Comparison of ENCODE assay signal across 20 mouse cellular contexts in the genomic region with DNA sequence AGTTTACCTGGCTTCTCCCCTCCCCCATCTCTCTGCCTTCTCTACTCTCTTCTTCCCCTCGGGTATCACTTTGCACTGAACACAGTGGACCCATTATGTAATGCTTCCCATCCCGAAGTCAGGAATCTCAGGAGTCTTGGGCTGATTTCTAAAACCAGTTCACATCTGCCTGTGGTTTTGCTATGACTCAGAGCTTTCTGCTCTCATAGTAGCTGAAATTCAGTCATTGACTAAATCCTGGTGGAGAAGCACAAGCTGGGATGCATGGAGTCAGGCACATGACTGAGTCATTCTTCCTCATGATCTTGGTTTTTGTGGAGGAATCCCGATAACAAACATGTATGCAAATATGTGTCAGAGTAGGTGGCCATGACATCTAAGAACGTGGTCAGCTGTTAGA. TPM values are rescaled to one million over a fixed set of nuclear protein-coding genes. Genes with fewer than 3 reads are reported as not detected.
A peak's percentile ranks its signal among the peaks of the same experiment; 100 is the strongest.
DNase-seq lines count a peak whose midpoint lies in the region; ATAC-seq lines count a peak whose summit lies in the region.
"Had no signal": no experiment of that assay in that cellular context is flagged by ENCODE, and none has a peak within 500 bp of the region (broad histone marks: within the 10 kb centered on the region; RNA-seq: fewer than 3 reads in every experiment).

No protein-coding gene starts in this region.

- peak; percentile 21 to 28 for DNase-seq in frontal cortex, postnatal 36 days (ENCODE audit: low spot score in 2 of 2)
- no peak for DNase-seq in frontal cortex, postnatal 10 days (ENCODE audit: low spot score in 2 of 2)
- peak; percentile 16 to 24 for DNase-seq in left cerebral cortex, adult 18-20 months (ENCODE audit: low spot score in 2 of 2)
- DNase-seq in left cerebral cortex, postnatal 10 days (ENCODE audit: extremely low spot score in 1 of 2, low spot score in 2 of 2) = no peak
- DNase-seq in 3T3-L1 (ENCODE audit: low read depth, low spot score) = peak; percentile 81
- peak; percentile 3 to 14 for DNase-seq in left cerebral cortex, postnatal 14 days (ENCODE audit: low spot score in 2 of 2)
- DNase-seq in embryo, embryonic 10.5 days (ENCODE audit: low spot score) = no peak
- DNase-seq: adrenal gland, postnatal 25 days; cerebellum, adult 18-20 months; cerebellum, postnatal 25 days; kidney, adult 9 months; kidney, postnatal 25 days; liver, postnatal 0 days; midbrain, embryonic 14.5 days; thymus, postnatal 25 days had no signal

- no peak for ATAC-seq in cerebellum, adult (ENCODE audit: insufficient number of reproducible peaks, low FRiP score, low TSS enrichment)
- ATAC-seq: activated CD4-positive, CD25-positive, alpha-beta regulatory T cell, adult 4 months; intestine, embryonic 15.5 days; liver, postnatal 0 days had no signal

- intact Hi-C loops in left cerebral cortex, postnatal 10 days (cut with DNase I) = no loop called here
- intact Hi-C loops in left cerebral cortex, postnatal 14 days (cut with DNase I) = no loop called here

RNA-seq across cellular contexts. Expression of gene Ifng, which starts 38.4 kb away (rescaled TPM):
- not detected for total RNA-seq in left cerebral cortex, adult 18-20 months (2021)
- total RNA-seq in left cerebral cortex, postnatal 10 days (2021) = not detected
- total RNA-seq in left cerebral cortex, postnatal 14 days (2021) = not detected
- total RNA-seq: adrenal gland, postnatal 25 days; heart, postnatal 10 days; liver, adult 2 months had no signal

Comparison
In these comparisons a context has a peak if more than half of its experiments do, and no peak if none do; other contexts are left out.
1. DNase-seq: peak in frontal cortex, postnatal 36 days (2 of 2), left cerebral cortex, adult 18-20 months (2 of 2), 3T3-L1 (single experiment) and left cerebral cortex, postnatal 14 days (2 of 2); none in frontal cortex, postnatal 10 days (0 of 2), left cerebral cortex, postnatal 10 days (0 of 2) and embryo, embryonic 10.5 days (single experiment).